Mouse (Mus musculus) heart, postnatal 0 days (tissue): ENCODE measurements at regions not wholly inside any gene's neighbourhood (a gene's known extent, or its start where the extent isn't known, plus 50 kb on each side); places are given as distances from the start of the nearest gene placed in this dataset.

Experiments used
- ATAC-seq: fragments of 200-750 bp; cut with Nextera tagmentation; 2 replicates; pipeline ENCODE4 v1.8.0; 2017; ENCODE audit warnings: low read depth, moderate number of reproducible peaks, moderate library complexity; ENCODE audit not compliant: insufficient read depth
- DNase-seq: peaks from one replicate; pipeline ENCODE4 v3.0.0-alpha.2; 2016; ENCODE audit warnings: low spot score
- H3K27ac ChIP-seq: fragments of 300-500 bp; sonication (generic); 2 replicates; pipeline ENCODE4 v1.5.1; 2014; ENCODE audit warnings: low read depth, mild to moderate bottlenecking
- H3K27me3 ChIP-seq: fragments of 300-500 bp; sonication (generic); 2 replicates; pipeline ENCODE4 v1.6.1; 2014; ENCODE audit warnings: low read length, mixed read lengths; ENCODE audit not compliant: control insufficient read depth, insufficient read depth
- H3K36me3 ChIP-seq: fragments of 300-500 bp; sonication (generic); replicated peaks from 2 replicates; pipeline ENCODE4 v1.6.1; 2014; ENCODE audit warnings: low read length, mixed read lengths; ENCODE audit not compliant: control insufficient read depth, insufficient read depth
- H3K4me1 ChIP-seq: fragments of 300-500 bp; sonication (generic); 2 replicates; pipeline ENCODE4 v1.6.1; 2014; ENCODE audit warnings: antibody characterized with exemption; ENCODE audit not compliant: control insufficient read depth, insufficient read depth
- H3K4me2 ChIP-seq: fragments of 300-500 bp; sonication (generic); 2 replicates; pipeline ENCODE4 v1.6.1; 2014; ENCODE audit warnings: low read depth, mild to moderate bottlenecking, low read length, moderate library complexity
- H3K4me3 ChIP-seq: fragments of 300-500 bp; sonication (generic); 2 replicates; pipeline ENCODE4 v1.5.1; 2014; ENCODE audit warnings: low read depth, low read length
- H3K9ac ChIP-seq: fragments of 300-500 bp; sonication (generic); replicated peaks from 2 replicates; pipeline ENCODE4 v1.6.1; 2014; ENCODE audit warnings: low read depth, low read length, mixed read lengths
- H3K9me3 ChIP-seq: fragments of 300-500 bp; sonication (generic); replicated peaks from 2 replicates; pipeline ENCODE4 v1.6.1; 2016; ENCODE audit warnings: low read length; ENCODE audit not compliant: control insufficient read depth
- CTCF ChIP-seq: IDR thresholded peaks from 2 replicates; pipeline ENCODE4 v1.5.1; 2016; ENCODE audit warnings: antibody characterized with exemption, control low read depth, low read depth
- EP300 ChIP-seq: IDR thresholded peaks from 2 replicates; pipeline ENCODE4 v1.6.1; 2016; ENCODE audit warnings: antibody characterized with exemption, low read depth
- WGBS: fragments of 180-500 bp; shearing (Covaris S2); extraction: QIAGEN DNeasy Blood & Tissue Kit; methylation state at CpG from one replicate; pipeline ENCODE4 v1.1.7; 2014; 5-methylcytosine and 5-hydroxymethylcytosine counted together

DNA sequence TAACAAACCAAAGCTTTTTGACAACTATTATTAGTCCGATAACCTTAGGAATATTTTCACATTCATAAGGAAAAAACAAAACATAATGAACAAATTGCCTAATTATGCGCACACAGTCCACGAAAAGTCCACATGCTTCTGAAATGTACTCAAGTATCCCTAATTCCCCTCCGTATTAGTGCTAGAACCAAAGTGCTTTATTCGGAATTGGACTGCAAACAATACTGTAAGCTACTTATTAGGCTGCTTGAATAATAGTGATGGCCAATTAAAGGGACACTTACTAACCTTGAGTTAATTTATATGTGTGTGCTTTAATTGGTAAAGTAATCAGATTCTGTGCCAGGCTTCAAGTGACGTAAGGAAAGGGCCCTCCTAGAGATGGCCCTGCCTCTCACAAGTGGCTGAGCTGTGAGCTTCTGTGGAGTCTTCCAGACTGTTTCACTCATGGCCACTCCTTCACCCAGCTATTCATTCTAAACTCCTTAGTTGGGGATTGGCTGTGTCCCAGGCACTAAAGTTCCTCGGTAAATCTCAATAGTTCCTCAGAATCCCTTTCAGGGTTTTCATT is 132.2 kb upstream of the Elac2 start:
- no peaks in the 10 kb centered on the region for H3K4me1 ChIP-seq
- DNase-seq (no peak), ATAC-seq (no peak)
- H3K27me3 ChIP-seq = no peaks in the 10 kb centered on the region
- H3K27ac ChIP-seq = no peak overlapping the region
- no peaks in the 10 kb centered on the region for H3K9me3 ChIP-seq
- H3K4me3 ChIP-seq = no peak overlapping the region
- H3K9ac ChIP-seq = no peak overlapping the region
- H3K36me3 ChIP-seq = no peaks in the 10 kb centered on the region
- WGBS = 84% methylated on average over 7 of the region's 7 CpGs
- no peak overlapping the region for H3K4me2 ChIP-seq
- TF ChIP-seq EP300 = no peak
- no peak for TF ChIP-seq CTCF

DNA sequence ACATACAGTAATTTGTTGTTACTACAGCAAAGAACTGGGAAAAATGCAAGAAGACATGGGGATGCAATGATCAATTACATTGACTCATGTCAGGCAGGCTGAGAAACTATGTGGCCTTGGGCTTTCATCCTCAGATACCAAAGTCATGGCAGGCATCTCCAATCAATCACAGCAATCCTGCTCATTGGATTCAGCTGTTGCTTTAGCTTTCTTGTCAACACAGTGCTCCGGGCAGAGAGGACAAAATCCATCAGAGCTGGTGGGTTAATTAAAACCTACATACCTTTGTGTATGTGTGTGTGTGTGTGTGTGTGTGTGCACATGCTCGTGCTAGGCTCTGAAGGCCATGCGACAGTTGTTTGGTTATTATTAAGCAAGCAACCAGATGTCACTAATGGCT is 119.2 kb upstream of the Elac2 start:
- Histone ChIP-seq H3K4me1 (no peaks in the 10 kb centered on the region), H3K36me3 (no peaks in the 10 kb centered on the region), H3K27me3 (no peaks in the 10 kb centered on the region), H3K9me3 (no peaks in the 10 kb centered on the region), H3K27ac (no peak overlapping the region), H3K4me3 (no peak overlapping the region), H3K9ac (no peak overlapping the region), H3K4me2 (no peak overlapping the region)
- ATAC-seq = no peak
- DNase-seq = no peak
- WGBS = 71% methylated on average over 3 of the region's 3 CpGs
- TF ChIP-seq EP300 (no peak), CTCF (no peak)

DNA sequence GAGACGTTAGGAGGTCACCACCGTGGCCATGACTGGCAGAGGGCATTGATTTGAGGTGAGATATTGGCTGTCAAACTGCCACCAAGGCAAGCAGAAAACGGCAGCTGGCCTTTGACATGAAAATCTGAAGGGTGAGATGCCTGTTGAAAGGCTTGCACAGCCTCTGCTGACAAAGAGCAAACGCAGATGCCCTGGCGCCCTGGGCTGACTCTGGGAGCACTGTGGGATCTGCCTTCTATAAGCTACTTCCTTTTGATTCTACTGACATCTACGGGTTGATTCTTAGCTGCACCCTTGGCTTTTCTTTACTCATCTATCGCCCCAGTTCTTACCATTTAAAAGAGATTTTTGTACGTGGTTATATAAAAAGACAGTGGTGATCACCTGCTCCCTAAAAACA is 98.2 kb upstream of the Elac2 start:
- H3K27ac ChIP-seq = no peak overlapping the region
- H3K9me3 ChIP-seq = no peaks in the 10 kb centered on the region
- DNase-seq (no peak), ATAC-seq (no peak)
- H3K9ac ChIP-seq = no peak overlapping the region
- H3K4me2 ChIP-seq = no peak overlapping the region
- TF ChIP-seq EP300 = no peak
- TF ChIP-seq CTCF = no peak
- H3K4me1 ChIP-seq = no peaks in the 10 kb centered on the region
- no peak overlapping the region for H3K4me3 ChIP-seq
- 14% methylated on average over 8 of the region's 8 CpGs for WGBS
- no peaks in the 10 kb centered on the region for H3K36me3 ChIP-seq
- H3K27me3 ChIP-seq = no peaks in the 10 kb centered on the region

DNA sequence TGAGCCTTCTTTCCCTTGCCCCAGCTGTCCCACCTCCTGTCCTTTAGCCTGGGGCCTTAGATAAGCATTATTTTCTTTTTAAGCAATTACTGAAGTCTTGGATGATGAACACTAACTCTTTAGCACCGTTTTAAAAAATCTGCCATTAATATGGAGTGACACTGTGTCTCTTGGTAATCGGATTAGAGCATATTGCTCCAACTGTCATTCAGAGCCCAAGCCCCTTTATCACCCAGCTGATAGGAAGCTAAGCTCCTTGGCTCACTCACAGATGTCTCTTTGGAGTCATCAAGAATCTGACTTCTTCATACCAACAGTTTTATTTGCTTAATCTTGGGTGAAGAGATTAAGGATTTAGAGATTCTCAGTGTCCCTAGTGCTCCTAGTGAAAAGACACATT is 94.3 kb upstream of the Elac2 start:
- no peak overlapping the region for H3K9ac ChIP-seq
- no peak overlapping the region for H3K27ac ChIP-seq
- H3K36me3 ChIP-seq = no peaks in the 10 kb centered on the region
- whole genome bisulfite sequencing = 30% methylated on average over 2 of the region's 2 CpGs
- ATAC-seq (no peak), DNase-seq (no peak)
- H3K4me1 ChIP-seq = no peaks in the 10 kb centered on the region
- no peak overlapping the region for H3K4me2 ChIP-seq
- no peaks in the 10 kb centered on the region for H3K27me3 ChIP-seq
- no peak overlapping the region for H3K4me3 ChIP-seq
- TF ChIP-seq EP300 (no peak), CTCF (no peak)
- no peaks in the 10 kb centered on the region for H3K9me3 ChIP-seq

DNA sequence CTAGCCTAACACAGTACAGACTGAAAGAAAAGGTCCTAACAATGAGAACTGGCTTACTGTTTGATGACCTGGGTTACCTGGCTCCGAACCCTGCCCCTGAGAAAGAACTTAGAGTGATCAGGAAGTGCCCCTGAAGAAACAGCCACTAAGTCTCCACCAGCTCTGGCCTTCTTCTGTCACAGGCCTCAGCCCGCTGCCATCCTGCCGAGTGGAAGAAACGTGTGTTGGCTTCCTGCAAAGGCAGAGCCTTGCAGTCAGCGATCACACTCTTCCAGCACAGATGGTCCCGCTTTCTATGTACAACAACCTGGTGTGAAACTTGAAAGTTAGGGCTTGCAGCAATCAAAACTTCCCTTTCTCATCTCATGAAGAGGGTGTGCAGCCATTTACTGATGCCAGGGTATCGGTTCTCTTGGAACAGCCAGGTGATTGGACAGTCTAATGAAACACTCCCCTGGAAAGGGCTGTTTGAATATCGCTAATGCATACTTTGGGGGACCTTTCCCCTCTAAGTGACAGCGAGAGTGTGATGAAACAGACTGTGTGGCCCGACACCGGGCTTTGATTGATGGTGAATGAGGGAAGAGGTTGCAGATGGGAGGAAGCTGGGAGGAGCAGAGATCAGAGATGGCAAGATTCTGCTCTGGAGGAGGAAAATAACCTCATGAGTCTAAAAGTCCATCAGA is 89.4 kb upstream of the Elac2 start:
- WGBS = 68% methylated on average over 11 of the region's 11 CpGs
- H3K9ac ChIP-seq = no peak overlapping the region
- H3K27ac ChIP-seq = no peak overlapping the region
- no peak overlapping the region for H3K4me3 ChIP-seq
- DNase-seq (no peak), ATAC-seq (no peak)
- H3K36me3 ChIP-seq = no peaks in the 10 kb centered on the region
- H3K9me3 ChIP-seq = no peaks in the 10 kb centered on the region
- no peaks in the 10 kb centered on the region for H3K4me1 ChIP-seq
- no peaks in the 10 kb centered on the region for H3K27me3 ChIP-seq
- no peak for TF ChIP-seq CTCF
- no peak for TF ChIP-seq EP300
- no peak overlapping the region for H3K4me2 ChIP-seq

DNA sequence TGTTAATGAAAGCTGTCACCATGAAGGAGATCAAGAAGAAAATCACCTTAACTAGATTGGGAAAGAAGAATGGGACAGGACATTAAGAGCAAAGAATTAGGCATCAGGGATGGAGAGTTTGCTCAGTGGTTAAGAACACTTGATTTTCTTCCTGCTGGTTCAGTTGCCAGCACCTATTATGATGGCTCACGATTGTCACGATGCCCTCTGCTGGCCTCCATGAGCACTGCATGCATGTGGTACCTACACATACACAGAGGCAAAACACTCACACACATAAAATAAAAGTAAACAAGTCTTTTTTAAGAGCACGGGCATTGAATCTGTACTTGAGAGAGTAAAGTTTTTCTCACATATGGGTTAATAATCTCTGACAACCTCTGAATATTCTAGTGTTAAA is 88.1 kb upstream of the Elac2 start:
- ATAC-seq (no peak), DNase-seq (no peak)
- peak; percentile 48 for TF ChIP-seq CTCF
- TF ChIP-seq EP300 = no peak
- Histone ChIP-seq H3K9ac (no peak overlapping the region), H3K9me3 (no peaks in the 10 kb centered on the region), H3K27ac (no peak overlapping the region), H3K27me3 (no peaks in the 10 kb centered on the region), H3K4me1 (no peaks in the 10 kb centered on the region), H3K4me3 (no peak overlapping the region), H3K4me2 (no peak overlapping the region), H3K36me3 (no peaks in the 10 kb centered on the region)
- WGBS = 37% methylated on average over 3 of the region's 3 CpGs
